Mouse (Mus musculus) C2C12 (cell line): ENCODE results near the gene Lce1c. TPM values are rescaled to one million over a fixed set of nuclear protein-coding genes. Genes with fewer than 3 reads are reported as not detected.
A peak's percentile ranks its signal among the peaks of the same experiment; 100 is the strongest.

Experiments used
- H3K27me3 ChIP-seq: one replicate; pipeline ENCODE4 v1.6.1; 2011; ENCODE audit not compliant: control insufficient read depth, insufficient read depth, insufficient read length
- H3K36me3 ChIP-seq: one replicate; pipeline ENCODE4 v1.6.1; 2011; ENCODE audit not compliant: control insufficient read depth, insufficient read depth
- H3K4me3 ChIP-seq: one replicate; pipeline ENCODE4 v1.5.1; 2011; ENCODE audit warnings: mild to moderate bottlenecking, control low read depth; ENCODE audit not compliant: poor library complexity, insufficient read depth, severe bottlenecking
- H3K79me2 ChIP-seq: one replicate; pipeline ENCODE4 v1.6.1; 2011; ENCODE audit not compliant: control insufficient read depth, insufficient read depth
- H3K79me3 ChIP-seq: one replicate; pipeline ENCODE4 v1.6.1; 2011; ENCODE audit warnings: low read depth, control low read depth
- H3ac ChIP-seq: one replicate; pipeline ENCODE3; 2011; ENCODE audit warnings: low read depth; ENCODE audit not compliant: control insufficient read depth, insufficient read length
- CEBPB ChIP-seq: IDR thresholded peaks from one replicate; pipeline ENCODE4 v1.6.1; 2011; ENCODE audit warnings: low read depth, mild to moderate bottlenecking, control low read depth, moderate library complexity
- CTCF ChIP-seq: IDR thresholded peaks from one replicate; pipeline ENCODE4 v1.5.1; 2011; ENCODE audit not compliant: control insufficient read depth, insufficient read depth, insufficient read length
- FOSL1 ChIP-seq: IDR thresholded peaks from one replicate; pipeline ENCODE4 v1.8.0; 2011; ENCODE audit warnings: mild to moderate bottlenecking, low read length; ENCODE audit not compliant: poor library complexity, insufficient read depth, severe bottlenecking
- MAX ChIP-seq: IDR thresholded peaks from one replicate; pipeline ENCODE4 v1.6.1; 2011; ENCODE audit warnings: mild to moderate bottlenecking, control low read depth
- MYOD1 ChIP-seq: IDR thresholded peaks from one replicate; pipeline ENCODE4 v1.6.1; 2011; ENCODE audit warnings: low read depth; ENCODE audit not compliant: control insufficient read depth, insufficient read length
- MYOG ChIP-seq: IDR thresholded peaks from one replicate; pipeline ENCODE4 v1.6.1; 2011; ENCODE audit not compliant: control insufficient read depth, insufficient read length; ENCODE audit errors: extremely low read depth
- USF1 ChIP-seq: IDR thresholded peaks from one replicate; pipeline ENCODE4 v1.6.1; 2011; ENCODE audit warnings: low read depth, mild to moderate bottlenecking, control low read depth, moderate library complexity
- polyA plus RNA-seq: library from polyadenylated mRNA; unstranded; fragments of >200 nt; fragmentation: generic; extraction: Trizol; gene quantifications from one replicate; pipeline ENCODE4 v1.2.1, GENCODE M21; 2012; ENCODE audit warnings: missing spikeins

Lce1c gene
- polyA plus RNA-seq, 1 experiment: not detected

- H3K27me3 ChIP-seq: no peaks in the 10 kb centered on the region
- no peaks in the 10 kb centered on the region for H3K79me2 ChIP-seq
- H3K4me3 ChIP-seq: no peak overlapping the region
- TF ChIP-seq CTCF (no peak), CEBPB (no peak), USF1 (no peak), MAX (no peak), MYOG (no peak), FOSL1 (no peak), MYOD1 (no peak)
- H3K79me3 ChIP-seq: no peaks in the 10 kb centered on the region
- no peak overlapping the region for H3ac ChIP-seq
- H3K36me3 ChIP-seq: no peaks in the 10 kb centered on the region
These were observed 36.1 kb downstream of the Lce1c start for GRCm38 (mm10) chr3:92715122-92715521.

- no peaks in the 10 kb centered on the region for H3K79me2 ChIP-seq
- H3K36me3 ChIP-seq: no peaks in the 10 kb centered on the region
- TF ChIP-seq MYOD1: no peak
- TF ChIP-seq USF1: no peak
- no peak for TF ChIP-seq FOSL1
- TF ChIP-seq CTCF: no peak
- TF ChIP-seq CEBPB: no peak
- no peak for TF ChIP-seq MYOG
- no peak for TF ChIP-seq MAX
- H3K79me3 ChIP-seq: no peaks in the 10 kb centered on the region
- H3K27me3 ChIP-seq: no peaks in the 10 kb centered on the region
- H3K4me3 ChIP-seq: no peak within 1 kb of the TSS
- no peak within 1 kb of the TSS for H3ac ChIP-seq
These were observed 41.2 kb downstream of the Lce1c start, which contains the start of gene Lce1f for GRCm38 (mm10) chr3:92720250-92720649. Gene Lce1f, minus strand, starts transcription at chr3:92720350.

- TF ChIP-seq USF1 (peak; percentile 26), MAX (no peak)
- H3K36me3 ChIP-seq: no peaks in the 10 kb centered on the region
These were observed 43.6 kb downstream of the Lce1c start for GRCm38 (mm10) chr3:92722631-92723030.

More at GRCm38 (mm10) chr3:92722631-92723030, 43.6 kb downstream of the Lce1c start:
- H3K27me3 ChIP-seq: no peaks in the 10 kb centered on the region
- H3K79me2 ChIP-seq: no peaks in the 10 kb centered on the region
- H3K79me3 ChIP-seq: no peaks in the 10 kb centered on the region
- H3K4me3 ChIP-seq: no peak overlapping the region
- no peak overlapping the region for H3ac ChIP-seq

Other genes with a start within 250 kb of the Lce1c start
- 8.5 TPM for gene Gm9774, start 249.8 kb upstream of the Lce1c start, polyA plus RNA-seq
- 4.0 TPM for gene Sprr2k, start 246.7 kb upstream of the Lce1c start, polyA plus RNA-seq
- gene Sprr1b, start 240.5 kb upstream of the Lce1c start, polyA plus RNA-seq: 0.46 TPM
- gene Sprr3, start 220.5 kb upstream of the Lce1c start, polyA plus RNA-seq: not detected
- gene Sprr1a, start 193.4 kb upstream of the Lce1c start, polyA plus RNA-seq: 23.8 TPM
- gene Sprr4, start 178.8 kb upstream of the Lce1c start, polyA plus RNA-seq: not detected
- gene 2310046K23Rik, start 144.7 kb upstream of the Lce1c start, polyA plus RNA-seq: not detected
- gene Ivl, start 105.5 kb upstream of the Lce1c start, polyA plus RNA-seq: 0.04 TPM
- not detected for gene Smcp, start 90.2 kb upstream of the Lce1c start, polyA plus RNA-seq
- not detected for gene 2210017I01Rik, start 71.8 kb upstream of the Lce1c start, polyA plus RNA-seq
- gene Lce6a, start 57.6 kb upstream of the Lce1c start, polyA plus RNA-seq: not detected
- not detected for gene Lce1a1, start 30.9 kb upstream of the Lce1c start, polyA plus RNA-seq
- not detected for gene Lce1b, start 22.3 kb upstream of the Lce1c start, polyA plus RNA-seq
- not detected for gene Lce1a2, start 8.9 kb upstream of the Lce1c start, polyA plus RNA-seq
- not detected for gene Lce1d, start 8.0 kb downstream of the Lce1c start, polyA plus RNA-seq
- not detected for gene Lce1e, start 29.8 kb downstream of the Lce1c start, polyA plus RNA-seq
- gene Lce1f, start 41.1 kb downstream of the Lce1c start, polyA plus RNA-seq: 0.83 TPM
- gene Gm38119, start 59.8 kb downstream of the Lce1c start, polyA plus RNA-seq: not detected
- 14.2 TPM for gene Lce1g, start 73.1 kb downstream of the Lce1c start, polyA plus RNA-seq
- gene Lce1h, start 85.8 kb downstream of the Lce1c start, polyA plus RNA-seq: 0.35 TPM
- gene Lce1i, start 99.7 kb downstream of the Lce1c start, polyA plus RNA-seq: not detected
- gene Lce1j, start 111.3 kb downstream of the Lce1c start, polyA plus RNA-seq: not detected
- not detected for gene Lce1k, start 128.6 kb downstream of the Lce1c start, polyA plus RNA-seq
- not detected for gene Kprp, start 148.0 kb downstream of the Lce1c start, polyA plus RNA-seq
- gene Lce1l, start 172.0 kb downstream of the Lce1c start, polyA plus RNA-seq: not detected
- gene 2310050C09Rik, start 191.0 kb downstream of the Lce1c start, polyA plus RNA-seq: not detected
- gene Lce3a, start 247.0 kb downstream of the Lce1c start, polyA plus RNA-seq: not detected